Mouse (Mus musculus) myocyte (in vitro differentiated cells): ENCODE results near the gene Ccnf.

Experiments used
- POLR2A ChIP-seq: IDR thresholded peaks from one replicate; pipeline ENCODE4 v1.6.1; 2011; ENCODE audit warnings: low read depth, mild to moderate bottlenecking, control low read depth, moderate library complexity; ENCODE audit not compliant: insufficient read length
- USF1 ChIP-seq: IDR thresholded peaks from one replicate; pipeline ENCODE4 v1.6.1; 2011; ENCODE audit warnings: low read depth, mild to moderate bottlenecking, control low read depth, moderate library complexity

DNA sequence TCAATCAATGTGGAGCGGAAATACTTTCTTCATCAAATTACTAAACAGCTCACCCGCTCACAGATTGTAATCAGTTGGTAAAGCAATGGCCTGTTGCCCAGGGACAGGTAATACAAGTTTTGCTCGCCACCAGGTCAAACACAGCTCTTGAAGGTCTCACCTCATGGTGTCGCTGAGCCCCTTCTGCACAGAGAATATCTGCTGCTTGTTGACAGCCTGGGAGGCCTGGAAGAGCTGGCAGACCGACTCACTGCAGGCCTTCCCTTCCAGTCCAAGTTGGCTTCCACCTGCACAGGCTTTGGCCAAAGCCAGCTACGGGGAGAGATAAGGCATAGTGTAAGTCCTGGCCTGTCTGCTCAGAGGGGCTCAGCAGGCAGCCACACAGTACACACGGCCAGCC lies 14.4 kb downstream of the Ccnf start:
- no peak for TF ChIP-seq USF1
- no peak for TF ChIP-seq POLR2A
